Mouse (Mus musculus): ENCODE results near the gene Zfp57. TPM values are rescaled to one million over a fixed set of nuclear protein-coding genes. Genes with fewer than 3 reads are reported as not detected.

The Zfp57 gene
- polyA plus RNA-seq, 1 experiment from 2014 or later: 135 TPM

DNA sequence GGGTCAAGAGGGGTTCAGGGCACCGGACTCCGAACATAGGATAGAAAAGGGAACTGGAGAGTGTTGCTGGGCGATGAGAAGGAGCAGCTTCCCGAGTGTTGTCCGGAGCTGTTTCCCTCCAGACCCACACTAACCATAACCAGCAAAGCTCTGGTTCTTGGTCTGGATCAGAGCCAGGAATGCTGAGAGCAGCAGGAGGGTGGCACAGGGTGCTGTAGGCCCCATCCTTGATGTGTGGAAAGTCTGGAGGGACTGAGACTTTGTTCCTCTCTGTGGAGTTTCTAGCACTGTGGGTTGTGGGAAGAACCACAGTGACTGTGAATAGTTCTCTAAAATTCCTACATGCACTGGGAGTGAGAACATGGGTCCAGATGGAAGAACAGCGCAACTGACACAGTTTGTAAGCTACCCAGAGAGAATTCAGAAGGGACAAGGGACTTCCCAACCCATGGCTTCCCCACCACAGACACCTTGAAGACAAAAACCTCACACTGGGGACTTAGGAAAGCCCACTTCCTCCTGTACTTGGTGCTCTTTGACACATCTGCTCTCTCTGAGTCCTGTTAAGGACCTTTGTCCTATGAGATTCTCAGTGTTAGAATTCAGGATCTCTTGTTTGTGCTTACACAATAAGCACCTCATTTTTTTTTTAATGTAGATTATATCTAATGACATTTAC is 29.7 kb upstream of the Zfp57 start:
- Histone ChIP-seq H3K36me3 (ENCODE audit: control insufficient read depth, insufficient read depth, low read length) (no peaks in the 10 kb centered on the region), H3K27me3 (ENCODE audit: control insufficient read depth, insufficient read depth, low read length) (no peaks in the 10 kb centered on the region), H3K4me2 (ENCODE audit: low read depth) (no peak overlapping the region), H3K9me3 (ENCODE audit: control insufficient read depth, low read length) (no peaks in the 10 kb centered on the region), H3K9ac (ENCODE audit: low read length) (no peak overlapping the region), H3K4me1 (ENCODE audit: control insufficient read depth, insufficient read depth, low read length) (no peaks in the 10 kb centered on the region), H3K27ac (ENCODE audit: low read depth, low read length) (no peak overlapping the region), H3K4me3 (ENCODE audit: low read depth, low read length) (no peak overlapping the region)
- DNase-seq (ENCODE audit: low spot score): no peak
- WGBS: 84% methylated on average over 6 of the region's 6 CpGs
- ATAC-seq (ENCODE audit: insufficient read depth, low FRiP score, low TSS enrichment): no peak

GRCm38 (mm10) chr17:36972791-36973190 is 28.2 kb upstream of the Zfp57 start:
- Histone ChIP-seq H3K27me3 (ENCODE audit: control insufficient read depth, insufficient read depth, low read length) (no peaks in the 10 kb centered on the region), H3K36me3 (ENCODE audit: control insufficient read depth, insufficient read depth, low read length) (no peaks in the 10 kb centered on the region), H3K4me2 (ENCODE audit: low read depth) (no peak overlapping the region), H3K4me1 (ENCODE audit: control insufficient read depth, insufficient read depth, low read length) (no peaks in the 10 kb centered on the region), H3K9ac (ENCODE audit: low read length) (no peak overlapping the region), H3K9me3 (ENCODE audit: control insufficient read depth, low read length) (no peaks in the 10 kb centered on the region), H3K4me3 (ENCODE audit: low read depth, low read length) (no peak overlapping the region), H3K27ac (ENCODE audit: low read depth, low read length) (no peak overlapping the region)
- DNase-seq (ENCODE audit: low spot score) (no peak), ATAC-seq (ENCODE audit: insufficient read depth, low FRiP score, low TSS enrichment) (no peak)
- 93% methylated on average over 3 of the region's 3 CpGs for WGBS

GRCm38 (mm10) chr17:36973271-36973787 is 27.6 kb upstream of the Zfp57 start:
- H3K9ac ChIP-seq (ENCODE audit: low read length): no peak overlapping the region
- H3K36me3 ChIP-seq (ENCODE audit: control insufficient read depth, insufficient read depth, low read length): no peaks in the 10 kb centered on the region
- no peaks in the 10 kb centered on the region for H3K27me3 ChIP-seq (ENCODE audit: control insufficient read depth, insufficient read depth, low read length)
- H3K4me3 ChIP-seq (ENCODE audit: low read depth, low read length): no peak overlapping the region
- no peaks in the 10 kb centered on the region for H3K4me1 ChIP-seq (ENCODE audit: control insufficient read depth, insufficient read depth, low read length)
- ATAC-seq (ENCODE audit: insufficient read depth, low FRiP score, low TSS enrichment) (no peak), DNase-seq (ENCODE audit: low spot score) (no peak)
- H3K4me2 ChIP-seq (ENCODE audit: low read depth): no peak overlapping the region
- H3K9me3 ChIP-seq (ENCODE audit: control insufficient read depth, low read length): no peaks in the 10 kb centered on the region
- WGBS: 82% methylated on average over 8 of the region's 8 CpGs
- H3K27ac ChIP-seq (ENCODE audit: low read depth, low read length): no peak overlapping the region

DNA sequence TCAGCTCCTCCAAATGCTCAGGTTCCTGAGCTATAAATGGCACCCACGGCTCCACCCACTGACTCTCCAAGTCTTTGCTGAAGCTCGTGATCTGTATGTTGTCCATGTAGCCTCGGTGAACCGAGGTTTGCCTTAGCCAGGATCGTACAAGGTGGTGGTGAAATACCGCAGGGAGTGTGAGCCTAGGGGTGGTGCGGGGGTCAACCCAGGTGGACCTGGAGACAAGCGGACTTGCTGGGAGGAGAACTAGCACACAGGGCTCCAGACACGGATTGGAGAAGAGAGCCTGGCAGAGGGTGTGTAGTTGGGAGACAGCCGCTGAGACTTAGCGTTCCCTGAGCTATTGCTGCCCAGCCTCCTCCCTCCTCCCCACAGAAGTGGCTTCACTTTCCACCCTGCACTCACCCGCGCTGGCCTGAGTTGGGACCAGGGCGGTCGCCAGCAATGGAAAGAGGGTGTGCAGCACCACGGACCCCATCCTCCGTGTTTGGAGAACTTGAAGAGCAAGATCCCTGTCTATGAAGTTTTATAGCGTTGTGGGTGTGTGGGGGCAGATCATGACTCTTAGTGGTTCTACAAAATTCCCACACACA is 19.6 kb upstream of the Zfp57 start, which contains the start of gene 2410137M14Rik:
Gene 2410137M14Rik (minus strand): TSS at position 17 of the 593 bp plus-strand sequence.
- H3K36me3 ChIP-seq (ENCODE audit: control insufficient read depth, insufficient read depth, low read length): no peaks in the 10 kb centered on the region
- H3K4me3 ChIP-seq (ENCODE audit: low read depth, low read length): no peak within 1 kb of the TSS
- H3K27me3 ChIP-seq (ENCODE audit: control insufficient read depth, insufficient read depth, low read length): no peaks in the 10 kb centered on the region
- H3K9ac ChIP-seq (ENCODE audit: low read length): no peak within 1 kb of the TSS
- no peaks in the 10 kb centered on the region for H3K9me3 ChIP-seq (ENCODE audit: control insufficient read depth, low read length)
- H3K4me2 ChIP-seq (ENCODE audit: low read depth): 0 out of 2 replicates have a peak within 1 kb of the TSS, but pooled peaks have one; percentile 15
- DNase-seq (ENCODE audit: low spot score): no peak
- no peak within 1 kb of the TSS for H3K27ac ChIP-seq (ENCODE audit: low read depth, low read length)
- no peaks in the 10 kb centered on the region for H3K4me1 ChIP-seq (ENCODE audit: control insufficient read depth, insufficient read depth, low read length)
- no peak for ATAC-seq (ENCODE audit: insufficient read depth, low FRiP score, low TSS enrichment)
- WGBS: 14% methylated on average over 18 of the region's 18 CpGs

- Histone ChIP-seq H3K9me3 (ENCODE audit: control insufficient read depth, low read length) (no peaks in the 10 kb centered on the region), H3K27me3 (ENCODE audit: control insufficient read depth, insufficient read depth, low read length) (no peaks in the 10 kb centered on the region), H3K36me3 (ENCODE audit: control insufficient read depth, insufficient read depth, low read length) (no peaks in the 10 kb centered on the region), H3K4me3 (ENCODE audit: low read depth, low read length) (no peak overlapping the region), H3K4me2 (ENCODE audit: low read depth) (no peak overlapping the region), H3K9ac (ENCODE audit: low read length) (no peak overlapping the region), H3K27ac (ENCODE audit: low read depth, low read length) (no peak overlapping the region), H3K4me1 (ENCODE audit: control insufficient read depth, insufficient read depth, low read length) (no peaks in the 10 kb centered on the region)
- 4% methylated on average over 4 of the region's 4 CpGs for WGBS
- DNase-seq (ENCODE audit: low spot score) (no peak), ATAC-seq (ENCODE audit: insufficient read depth, low FRiP score, low TSS enrichment) (no peak)
Measured at GRCm38 (mm10) chr17:36981845-36982244, 19.1 kb upstream of the Zfp57 start.

- Histone ChIP-seq H3K27me3 (ENCODE audit: control insufficient read depth, insufficient read depth, low read length) (no peaks in the 10 kb centered on the region), H3K9me3 (ENCODE audit: control insufficient read depth, low read length) (no peaks in the 10 kb centered on the region)
- 22% methylated on average over 5 of the region's 5 CpGs for WGBS
Measured at GRCm38 (mm10) chr17:36982253-36983155, 18.5 kb upstream of the Zfp57 start.

GRCm38 (mm10) chr17:36988475-36988874 is 12.5 kb upstream of the Zfp57 start:
- Histone ChIP-seq H3K4me3 (ENCODE audit: low read depth, low read length) (no peak overlapping the region), H3K36me3 (ENCODE audit: control insufficient read depth, insufficient read depth, low read length) (no peaks in the 10 kb centered on the region), H3K27me3 (ENCODE audit: control insufficient read depth, insufficient read depth, low read length) (peaks cover 16% of the 10 kb centered on the region), H3K4me1 (ENCODE audit: control insufficient read depth, insufficient read depth, low read length) (0 out of 2 replicates have a peak, but pooled peaks cover 3% of the 10 kb centered on the region), H3K27ac (ENCODE audit: low read depth, low read length) (no peak overlapping the region), H3K9ac (ENCODE audit: low read length) (no peak overlapping the region), H3K4me2 (ENCODE audit: low read depth) (peak overlapping the region; percentile 22; the same call in 1 of the 2 replicates), H3K9me3 (ENCODE audit: control insufficient read depth, low read length) (no peaks in the 10 kb centered on the region)
- ATAC-seq (ENCODE audit: insufficient read depth, low FRiP score, low TSS enrichment): no peak
- WGBS: 6% methylated on average over 24 of the region's 24 CpGs
- no peak for DNase-seq (ENCODE audit: low spot score)

More at GRCm38 (mm10) chr17:36982253-36983155, 18.5 kb upstream of the Zfp57 start:
- Histone ChIP-seq H3K9ac (ENCODE audit: low read length) (no peak overlapping the region), H3K4me1 (ENCODE audit: control insufficient read depth, insufficient read depth, low read length) (no peaks in the 10 kb centered on the region), H3K4me2 (ENCODE audit: low read depth) (no peak overlapping the region), H3K27ac (ENCODE audit: low read depth, low read length) (no peak overlapping the region), H3K36me3 (ENCODE audit: control insufficient read depth, insufficient read depth, low read length) (no peaks in the 10 kb centered on the region), H3K4me3 (ENCODE audit: low read depth, low read length) (no peak overlapping the region)
- DNase-seq (ENCODE audit: low spot score) (no peak), ATAC-seq (ENCODE audit: insufficient read depth, low FRiP score, low TSS enrichment) (no peak)

DNA sequence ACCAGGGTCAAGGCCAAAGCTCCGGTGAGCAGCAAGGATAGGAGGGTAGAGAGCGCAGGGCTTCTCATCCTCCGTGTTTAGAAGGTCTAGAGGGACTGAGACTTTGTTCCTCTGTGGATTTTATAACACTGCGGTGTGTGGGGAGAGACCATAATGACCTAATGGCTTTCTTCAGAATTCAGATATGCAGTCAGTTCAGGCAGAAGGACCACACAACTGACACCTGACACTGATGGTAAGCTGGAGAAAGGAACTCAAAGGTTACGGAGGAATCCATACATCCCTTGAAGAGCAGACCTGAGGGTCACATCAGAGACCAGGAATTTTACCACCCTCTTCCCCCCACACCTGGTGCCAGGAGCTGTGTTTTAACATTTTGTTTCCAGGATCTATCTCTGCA is 11.5 kb upstream of the Zfp57 start, which contains the start of gene H2-M5:
Gene H2-M5 (minus strand): TSS at position 101 of the 400 bp plus-strand sequence.
- DNase-seq (ENCODE audit: low spot score): no peak
- peaks cover 16% of the 10 kb centered on the region for H3K27me3 ChIP-seq (ENCODE audit: control insufficient read depth, insufficient read depth, low read length)
- 0 out of 2 replicates have a peak, but pooled peaks cover 3% of the 10 kb centered on the region for H3K4me1 ChIP-seq (ENCODE audit: control insufficient read depth, insufficient read depth, low read length)
- H3K4me2 ChIP-seq (ENCODE audit: low read depth): peak within 1 kb of the TSS; percentile 22; the same call in 1 of the 2 replicates
- no peak within 1 kb of the TSS for H3K27ac ChIP-seq (ENCODE audit: low read depth, low read length)
- ATAC-seq (ENCODE audit: insufficient read depth, low FRiP score, low TSS enrichment): no peak
- WGBS: 32% methylated on average over 5 of the region's 5 CpGs
- H3K4me3 ChIP-seq (ENCODE audit: low read depth, low read length): no peak within 1 kb of the TSS
- H3K9ac ChIP-seq (ENCODE audit: low read length): no peak within 1 kb of the TSS
- no peaks in the 10 kb centered on the region for H3K36me3 ChIP-seq (ENCODE audit: control insufficient read depth, insufficient read depth, low read length)
- no peaks in the 10 kb centered on the region for H3K9me3 ChIP-seq (ENCODE audit: control insufficient read depth, low read length)

All from neural tube, embryonic 11.5 days (tissue).